Mouse (Mus musculus) liver, postnatal 0 days (tissue): ENCODE results near the gene Irgm2.

Experiments used
- CTCF ChIP-seq: sonication (generic); IDR thresholded peaks from 2 replicates; pipeline ENCODE4 v1.5.1; 2016; ENCODE audit warnings: antibody characterized with exemption, low read depth
- EP300 ChIP-seq: IDR thresholded peaks from 2 replicates; pipeline ENCODE4 v1.6.1; 2016; ENCODE audit warnings: antibody characterized with exemption, low read depth, mild to moderate bottlenecking

- TF ChIP-seq CTCF, result no peak
- no peak for TF ChIP-seq EP300
Measured at GRCm38 (mm10) chr11:58213673-58214342, 14.4 kb downstream of the Irgm2 start.
